Mouse (Mus musculus): ENCODE measurements around the gene 1700030J22Rik. TPM values are rescaled to one million over a fixed set of nuclear protein-coding genes. Genes with fewer than 3 reads are reported as not detected.

Gene 1700030J22Rik
- polyA plus RNA-seq, 1 experiment, result 2.6 TPM

DNA sequence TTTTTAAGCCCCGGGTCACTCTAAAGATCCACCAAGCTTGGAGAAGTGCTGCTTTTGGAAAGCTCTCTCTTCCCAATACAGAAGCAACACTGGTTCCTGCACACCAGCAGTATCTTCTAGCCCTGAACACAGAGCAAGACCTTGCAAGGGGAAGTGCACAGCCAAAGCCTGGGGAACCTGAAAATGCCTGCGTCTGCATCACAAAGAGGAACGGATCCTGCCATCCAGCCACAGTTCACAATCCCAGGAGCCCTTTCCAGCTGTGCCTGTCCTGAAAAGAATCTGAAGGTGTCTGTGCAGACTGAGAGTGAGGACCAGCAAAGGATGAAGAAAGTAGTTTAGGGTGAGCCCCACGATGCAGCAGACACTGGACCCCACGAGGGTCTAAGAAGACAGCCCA is 3.7 kb downstream of the 1700030J22Rik start:
- H3K4me3 ChIP-seq (ENCODE audit: low read depth, low read length), result no peak overlapping the region
- H3K9ac ChIP-seq (ENCODE audit: low read depth, poor library complexity, severe bottlenecking), result no peak overlapping the region
- H3K4me1 ChIP-seq (ENCODE audit: control insufficient read depth, insufficient read depth, low read length), result no peaks in the 10 kb centered on the region
- H3K9me3 ChIP-seq (replicated peaks; ENCODE audit: control insufficient read depth, insufficient read depth, low read length, poor library complexity, severe bottlenecking), result no peaks in the 10 kb centered on the region
- H3K27me3 ChIP-seq (ENCODE audit: control insufficient read depth, insufficient read depth, low read length, poor library complexity, severe bottlenecking), result no peaks in the 10 kb centered on the region
- no peaks in the 10 kb centered on the region for H3K36me3 ChIP-seq (ENCODE audit: control insufficient read depth, insufficient read depth, low read length, poor library complexity, severe bottlenecking)
- peak overlapping the region; percentile 34 for H3K27ac ChIP-seq (ENCODE audit: insufficient read depth, low read length)
- peak; percentile 74; the same call in 1 of the 2 replicates for TF ChIP-seq EP300 (IDR thresholded peaks at IDR 0.05; ENCODE audit: insufficient read depth, low read depth, low read length)
- TF ChIP-seq CTCF (IDR thresholded peaks at IDR 0.05; ENCODE audit: low read depth, low read length), result no peak

DNA sequence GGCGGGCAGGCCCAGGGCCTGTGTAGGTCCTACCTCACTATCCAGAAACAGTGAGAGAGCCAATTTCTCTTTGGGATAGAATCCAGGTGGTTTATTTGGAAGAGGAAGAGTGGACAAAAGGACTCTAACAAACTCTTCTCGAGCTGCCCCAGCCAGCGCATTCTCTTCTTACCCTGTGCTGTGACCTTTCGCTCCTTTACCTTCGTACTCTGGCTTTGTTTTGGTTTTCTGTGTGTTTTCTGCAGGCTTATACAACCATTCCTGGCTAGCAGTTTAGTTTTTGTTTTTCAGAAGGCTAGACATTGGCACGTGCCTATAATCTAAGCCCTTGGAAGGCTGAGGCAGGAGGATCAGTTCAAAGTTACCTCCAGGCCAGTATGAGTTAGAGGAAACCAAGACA is 9.2 kb downstream of the 1700030J22Rik start:
- Histone ChIP-seq H3K4me1 (ENCODE audit: control insufficient read depth, insufficient read depth, low read length) (no peaks in the 10 kb centered on the region), H3K9me3 (replicated peaks; ENCODE audit: control insufficient read depth, insufficient read depth, low read length, poor library complexity, severe bottlenecking) (no peaks in the 10 kb centered on the region), H3K9ac (ENCODE audit: low read depth, poor library complexity, severe bottlenecking) (no peak overlapping the region), H3K27ac (ENCODE audit: insufficient read depth, low read length) (no peak overlapping the region), H3K36me3 (ENCODE audit: control insufficient read depth, insufficient read depth, low read length, poor library complexity, severe bottlenecking) (no peaks in the 10 kb centered on the region), H3K4me3 (ENCODE audit: low read depth, low read length) (no peak overlapping the region), H3K27me3 (ENCODE audit: control insufficient read depth, insufficient read depth, low read length, poor library complexity, severe bottlenecking) (no peaks in the 10 kb centered on the region)
- TF ChIP-seq CTCF (IDR thresholded peaks at IDR 0.05; ENCODE audit: low read depth, low read length) (no peak), POLR2A (IDR thresholded peaks at IDR 0.05; ENCODE audit: insufficient read depth, low read length) (no peak), EP300 (IDR thresholded peaks at IDR 0.05; ENCODE audit: insufficient read depth, low read depth, low read length) (no peak)

DNA sequence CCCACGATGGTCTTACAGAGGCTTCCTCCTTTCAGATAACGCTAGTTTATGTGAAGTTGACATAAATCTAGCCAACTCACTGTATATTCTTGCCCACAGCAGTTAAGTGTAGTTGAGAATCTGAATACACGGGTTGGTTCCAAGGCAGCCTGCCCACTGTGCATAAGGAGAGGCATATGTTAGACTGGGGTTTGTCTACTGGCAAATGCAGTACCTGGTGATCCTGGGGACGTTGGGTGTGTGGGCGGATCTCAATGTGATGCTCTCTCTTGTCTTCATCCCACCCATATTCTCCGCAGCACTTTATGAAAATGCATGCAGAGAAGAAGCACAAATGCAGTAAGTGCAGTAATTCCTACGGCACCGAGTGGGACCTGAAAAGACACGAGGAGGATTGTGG is 24.3 kb downstream of the 1700030J22Rik start:
- no peaks in the 10 kb centered on the region for H3K9me3 ChIP-seq (replicated peaks; ENCODE audit: control insufficient read depth, insufficient read depth, low read length, poor library complexity, severe bottlenecking)
- peaks cover 49% of the 10 kb centered on the region for H3K36me3 ChIP-seq (ENCODE audit: control insufficient read depth, insufficient read depth, low read length, poor library complexity, severe bottlenecking)
- H3K27ac ChIP-seq (ENCODE audit: insufficient read depth, low read length), result no peak overlapping the region
- no peaks in the 10 kb centered on the region for H3K4me1 ChIP-seq (ENCODE audit: control insufficient read depth, insufficient read depth, low read length)
- TF ChIP-seq CTCF (IDR thresholded peaks at IDR 0.05; ENCODE audit: low read depth, low read length), result no peak
- TF ChIP-seq EP300 (IDR thresholded peaks at IDR 0.05; ENCODE audit: insufficient read depth, low read depth, low read length), result no peak
- TF ChIP-seq POLR2A (IDR thresholded peaks at IDR 0.05; ENCODE audit: insufficient read depth, low read length), result no peak
- no peak overlapping the region for H3K4me3 ChIP-seq (ENCODE audit: low read depth, low read length)
- no peaks in the 10 kb centered on the region for H3K27me3 ChIP-seq (ENCODE audit: control insufficient read depth, insufficient read depth, low read length, poor library complexity, severe bottlenecking)
- H3K9ac ChIP-seq (ENCODE audit: low read depth, poor library complexity, severe bottlenecking), result no peak overlapping the region

GRCm38 (mm10) chr8:116952428-116952827 is 26.3 kb downstream of the 1700030J22Rik start:
- H3K4me1 ChIP-seq (ENCODE audit: control insufficient read depth, insufficient read depth, low read length), result peaks cover 3% of the 10 kb centered on the region
- H3K9me3 ChIP-seq (replicated peaks; ENCODE audit: control insufficient read depth, insufficient read depth, low read length, poor library complexity, severe bottlenecking), result no peaks in the 10 kb centered on the region
- H3K4me3 ChIP-seq (ENCODE audit: low read depth, low read length), result no peak overlapping the region
- H3K27ac ChIP-seq (ENCODE audit: insufficient read depth, low read length), result no peak overlapping the region
- H3K9ac ChIP-seq (ENCODE audit: low read depth, poor library complexity, severe bottlenecking), result no peak overlapping the region
- TF ChIP-seq POLR2A (IDR thresholded peaks at IDR 0.05; ENCODE audit: insufficient read depth, low read length) (no peak), EP300 (IDR thresholded peaks at IDR 0.05; ENCODE audit: insufficient read depth, low read depth, low read length) (no peak), CTCF (IDR thresholded peaks at IDR 0.05; ENCODE audit: low read depth, low read length) (no peak)
- H3K36me3 ChIP-seq (ENCODE audit: control insufficient read depth, insufficient read depth, low read length, poor library complexity, severe bottlenecking), result peaks cover 45% of the 10 kb centered on the region
- no peaks in the 10 kb centered on the region for H3K27me3 ChIP-seq (ENCODE audit: control insufficient read depth, insufficient read depth, low read length, poor library complexity, severe bottlenecking)

DNA sequence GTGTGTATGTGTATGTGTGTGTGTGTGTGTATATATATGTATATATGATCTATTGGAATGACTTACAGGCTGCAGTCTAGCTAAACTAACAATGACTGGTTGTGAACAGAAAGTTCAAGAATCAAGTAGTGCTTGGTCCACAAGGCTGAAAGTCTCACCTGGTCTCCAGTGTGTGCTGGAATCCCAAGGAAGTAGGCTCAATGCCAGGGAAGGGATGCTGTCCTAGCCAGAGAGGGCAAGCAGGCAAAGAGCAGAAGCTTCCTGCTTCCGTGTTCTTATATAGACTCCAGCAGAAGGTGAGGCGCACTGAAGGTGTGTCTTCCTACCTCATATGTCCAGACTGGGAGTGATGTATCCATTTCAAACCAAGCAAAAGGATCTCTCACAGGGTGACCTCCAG is 27.0 kb downstream of the 1700030J22Rik start:
- no peaks in the 10 kb centered on the region for H3K27me3 ChIP-seq (ENCODE audit: control insufficient read depth, insufficient read depth, low read length, poor library complexity, severe bottlenecking)
- TF ChIP-seq EP300 (IDR thresholded peaks at IDR 0.05; ENCODE audit: insufficient read depth, low read depth, low read length), result no peak
- H3K9ac ChIP-seq (ENCODE audit: low read depth, poor library complexity, severe bottlenecking), result no peak overlapping the region
- no peak overlapping the region for H3K27ac ChIP-seq (ENCODE audit: insufficient read depth, low read length)
- H3K36me3 ChIP-seq (ENCODE audit: control insufficient read depth, insufficient read depth, low read length, poor library complexity, severe bottlenecking), result peaks cover 38% of the 10 kb centered on the region
- peaks cover 3% of the 10 kb centered on the region for H3K4me1 ChIP-seq (ENCODE audit: control insufficient read depth, insufficient read depth, low read length)
- H3K9me3 ChIP-seq (replicated peaks; ENCODE audit: control insufficient read depth, insufficient read depth, low read length, poor library complexity, severe bottlenecking), result no peaks in the 10 kb centered on the region
- no peak overlapping the region for H3K4me3 ChIP-seq (ENCODE audit: low read depth, low read length)

GRCm38 (mm10) chr8:116951369-116951768 is 27.4 kb downstream of the 1700030J22Rik start:
- H3K9ac ChIP-seq (ENCODE audit: low read depth, poor library complexity, severe bottlenecking), result no peak overlapping the region
- no peak for TF ChIP-seq POLR2A (IDR thresholded peaks at IDR 0.05; ENCODE audit: insufficient read depth, low read length)
- TF ChIP-seq CTCF (IDR thresholded peaks at IDR 0.05; ENCODE audit: low read depth, low read length), result no peak
- TF ChIP-seq EP300 (IDR thresholded peaks at IDR 0.05; ENCODE audit: insufficient read depth, low read depth, low read length), result no peak
- H3K27ac ChIP-seq (ENCODE audit: insufficient read depth, low read length), result no peak overlapping the region
- no peaks in the 10 kb centered on the region for H3K9me3 ChIP-seq (replicated peaks; ENCODE audit: control insufficient read depth, insufficient read depth, low read length, poor library complexity, severe bottlenecking)
- H3K4me3 ChIP-seq (ENCODE audit: low read depth, low read length), result no peak overlapping the region
- peaks cover 3% of the 10 kb centered on the region for H3K4me1 ChIP-seq (ENCODE audit: control insufficient read depth, insufficient read depth, low read length)
- no peaks in the 10 kb centered on the region for H3K27me3 ChIP-seq (ENCODE audit: control insufficient read depth, insufficient read depth, low read length, poor library complexity, severe bottlenecking)
- H3K36me3 ChIP-seq (ENCODE audit: control insufficient read depth, insufficient read depth, low read length, poor library complexity, severe bottlenecking), result peaks cover 34% of the 10 kb centered on the region

All from ES-Bruce4 (cell line).